Mouse (Mus musculus) cerebellum, adult 2 months (tissue): ENCODE measurements around the gene Commd1.

Experiments
- CTCF ChIP-seq: fragments of 200-500 bp; IDR thresholded peaks from 2 replicates; pipeline ENCODE4 v1.5.1; 2011; ENCODE audit warnings: low read depth, mild to moderate bottlenecking, control low read depth, low read length, moderate library complexity, borderline replicate concordance; ENCODE audit not compliant: insufficient read depth
- POLR2A ChIP-seq: fragments of 200-500 bp; IDR thresholded peaks from 2 replicates; pipeline ENCODE4 v1.6.1; 2011; ENCODE audit warnings: low read length, control low read depth, borderline replicate concordance; ENCODE audit not compliant: insufficient read depth

DNA sequence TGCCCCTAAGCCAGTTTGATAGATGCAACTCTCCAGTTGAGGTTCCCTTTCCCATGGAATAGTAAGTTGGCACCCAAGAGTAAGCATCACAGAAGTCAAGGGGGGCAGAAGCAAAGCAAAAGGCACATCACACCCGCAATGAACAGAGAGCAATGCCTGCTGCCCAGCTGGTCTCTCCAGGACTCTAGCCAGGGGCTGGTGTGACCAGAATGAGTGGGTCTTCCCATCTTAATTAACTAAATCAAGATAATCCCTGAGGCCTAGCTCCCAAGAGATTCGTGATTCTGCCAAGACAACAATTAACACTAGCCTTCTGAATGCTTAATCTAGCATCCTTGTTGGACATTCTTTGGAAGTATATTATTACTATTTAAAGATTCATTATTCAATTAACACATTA, 58.6 kb downstream of the Commd1 start:
- TF ChIP-seq CTCF, result no peak
- no peak for TF ChIP-seq POLR2A
